Mouse (Mus musculus) effector memory CD4-positive, alpha-beta T cell, adult 7 months (primary cell): Measurements from ENCODE around the gene Cbfa2t2. TPM values are rescaled to one million over a fixed set of nuclear protein-coding genes. Genes with fewer than 3 reads are reported as not detected.

Experiments used
- polyA plus RNA-seq: library from polyadenylated mRNA; unstranded; fragments of 100-300 nt; shearing (Covaris generic); gene quantifications from one replicate; pipeline ENCODE4 v1.2.1, GENCODE M21; 2017

Gene Cbfa2t2
- polyA plus RNA-seq: 22.7 TPM

GRCm38 (mm10) chr2:154436458-154437190 is at the start of gene Cbfa2t2:
Gene Cbfa2t2, plus strand, starts transcription at chr2:154436481.

GRCm38 (mm10) chr2:154407643-154408445 is 28.4 kb upstream of the Cbfa2t2 start, which contains the start of gene Snta1:
Gene Snta1, minus strand, starts transcription at chr2:154408099.

GRCm38 (mm10) chr2:154546711-154547110 is 110.4 kb downstream of the Cbfa2t2 start, which contains the start of gene 1700003F12Rik:
Gene 1700003F12Rik, plus strand, starts transcription at chr2:154547085.

GRCm38 (mm10) chr2:154551476-154551875 is 115.2 kb downstream of the Cbfa2t2 start, which contains the start of gene Actl10:
Gene Actl10, plus strand, starts transcription at chr2:154551776.

GRCm38 (mm10) chr2:154558264-154559039 is 122.2 kb downstream of the Cbfa2t2 start, which contains the start of gene Necab3:
Gene Necab3, minus strand, starts transcription at chr2:154558890.

GRCm38 (mm10) chr2:154569836-154570286 is 133.6 kb downstream of the Cbfa2t2 start, which contains the start of gene E2f1:
Gene E2f1, minus strand, starts transcription at chr2:154569892.

Other genes starting within 250 kb of the Cbfa2t2 start
- gene Bpifb1, start 245.7 kb upstream of the Cbfa2t2 start, polyA plus RNA-seq: not detected
- gene Bpifb5, start 212.7 kb upstream of the Cbfa2t2 start, polyA plus RNA-seq: 0.30 TPM
- gene Bpifb9a, start 178.6 kb upstream of the Cbfa2t2 start, polyA plus RNA-seq: not detected
- gene Bpifb9b, start 129.3 kb upstream of the Cbfa2t2 start, polyA plus RNA-seq: not detected
- 17.9 TPM for gene Cdk5rap1, start 63.5 kb upstream of the Cbfa2t2 start, polyA plus RNA-seq
- not detected for gene Snta1, start 28.4 kb upstream of the Cbfa2t2 start, polyA plus RNA-seq
- gene 1700003F12Rik, start 110.6 kb downstream of the Cbfa2t2 start, polyA plus RNA-seq: not detected
- gene Actl10, start 115.3 kb downstream of the Cbfa2t2 start, polyA plus RNA-seq: not detected
- not detected for gene Necab3, start 122.4 kb downstream of the Cbfa2t2 start, polyA plus RNA-seq
- 1.3 TPM for gene E2f1, start 133.4 kb downstream of the Cbfa2t2 start, polyA plus RNA-seq
- gene Pxmp4, start 167.2 kb downstream of the Cbfa2t2 start, polyA plus RNA-seq: 8.7 TPM
- gene Zfp341, start 176.8 kb downstream of the Cbfa2t2 start, polyA plus RNA-seq: 0.60 TPM
- gene 4930519P11Rik, start 177.0 kb downstream of the Cbfa2t2 start, polyA plus RNA-seq: not detected
- 17.2 TPM for gene Chmp4b, start 215.2 kb downstream of the Cbfa2t2 start, polyA plus RNA-seq